Mouse (Mus musculus) testis, adult 2 months (tissue): Measurements from ENCODE around the gene Acap2.

Experiments
- CTCF ChIP-seq: fragments of 200-500 bp; IDR thresholded peaks from 2 replicates; pipeline ENCODE4 v1.5.1; 2012; ENCODE audit warnings: low read depth, mild to moderate bottlenecking, inconsistent platforms, low read length, moderate library complexity; ENCODE audit not compliant: control insufficient read depth, insufficient read depth, insufficient replicate concordance
- POLR2A ChIP-seq: fragments of 200-500 bp; IDR thresholded peaks from 2 replicates; pipeline ENCODE4 v1.6.1; 2012; ENCODE audit warnings: low read depth, mild to moderate bottlenecking, inconsistent platforms, low read length, moderate library complexity; ENCODE audit not compliant: control insufficient read depth

DNA sequence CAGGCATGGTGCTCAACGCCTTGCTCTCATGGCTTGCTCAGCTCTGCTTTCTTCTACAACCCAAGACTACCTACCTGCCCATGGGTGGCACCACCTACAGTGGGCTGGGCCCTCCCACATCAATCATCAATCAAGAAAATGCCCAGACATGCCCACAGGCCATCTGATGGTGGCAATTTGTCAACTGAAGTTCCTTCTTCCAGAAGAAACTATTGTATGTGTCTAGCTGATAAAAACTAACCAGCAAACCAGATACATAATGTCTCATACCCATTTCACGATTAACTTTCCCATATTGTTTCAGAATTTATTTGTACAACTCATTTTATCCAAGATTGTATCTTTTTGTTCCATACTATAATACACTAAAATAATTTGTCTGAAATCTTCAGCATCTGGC lies 15.3 kb downstream of the Acap2 start:
- no peak for TF ChIP-seq POLR2A
- TF ChIP-seq CTCF: no peak
